Mouse (Mus musculus) lung, embryonic 16.5 days (tissue): ENCODE measurements around the gene Opn4. TPM values are rescaled to one million over a fixed set of nuclear protein-coding genes. Genes with fewer than 3 reads are reported as not detected.

Source experiments
- ATAC-seq: fragments of 200-750 bp; cut with Nextera tagmentation; 2 replicates; pipeline ENCODE4 v1.8.0; 2017; ENCODE audit warnings: low read depth, mild to moderate bottlenecking, moderate library complexity
- H3K27ac ChIP-seq: fragments of 300-500 bp; sonication (generic); 2 replicates; pipeline ENCODE4 v1.5.1; 2014; ENCODE audit warnings: mild to moderate bottlenecking, control low read depth, low read length
- H3K27me3 ChIP-seq: fragments of 300-500 bp; sonication (generic); 2 replicates; pipeline ENCODE4 v1.6.1; 2014; ENCODE audit warnings: low read depth, low read length, mixed read lengths; ENCODE audit not compliant: control insufficient read depth, insufficient read depth
- H3K36me3 ChIP-seq: fragments of 300-500 bp; sonication (generic); 2 replicates; pipeline ENCODE4 v1.6.1; 2014; ENCODE audit warnings: low read length; ENCODE audit not compliant: control insufficient read depth, insufficient read depth
- H3K4me1 ChIP-seq: fragments of 300-500 bp; sonication (generic); replicated peaks from 2 replicates; pipeline ENCODE4 v1.6.1; 2014; ENCODE audit warnings: low read length, mixed read lengths; ENCODE audit not compliant: control insufficient read depth, insufficient read depth
- H3K4me2 ChIP-seq: fragments of 300-500 bp; sonication (generic); 2 replicates; pipeline ENCODE4 v1.6.1; 2014; ENCODE audit warnings: low read depth, low read length, control low read depth
- H3K4me3 ChIP-seq: fragments of 300-500 bp; sonication (generic); 2 replicates; pipeline ENCODE4 v1.5.1; 2014; ENCODE audit warnings: mild to moderate bottlenecking, low read length, control low read depth
- H3K9ac ChIP-seq: fragments of 300-500 bp; sonication (generic); 2 replicates; pipeline ENCODE4 v1.6.1; 2014; ENCODE audit warnings: low read length, control low read depth
- H3K9me3 ChIP-seq: fragments of 300-500 bp; sonication (generic); 2 replicates; pipeline ENCODE4 v1.6.1; 2016; ENCODE audit warnings: low read length; ENCODE audit not compliant: control insufficient read depth
- WGBS: fragments of 180-500 bp; shearing (Covaris S2); extraction: QIAGEN DNeasy Blood & Tissue Kit; methylation state at CpG from one replicate; pipeline ENCODE4 v1.1.7; 2014; 5-methylcytosine and 5-hydroxymethylcytosine counted together
- polyA plus RNA-seq: library from polyadenylated mRNA; unstranded; fragments of >200 nt; fragmentation: Nextera tagmentation; extraction: Ambion mirVana; gene quantifications from 2 replicates; pipeline ENCODE4 v1.2.1, GENCODE M21; 2015

The Opn4 gene
- polyA plus RNA-seq, 1 experiment from 2014 or later: 0.26 TPM

GRCm38 (mm10) chr14:34586871-34587270 is 13.1 kb downstream of the Opn4 start:
- 68% methylated on average over 3 of the region's 3 CpGs for WGBS
- H3K36me3 ChIP-seq: no peaks in the 10 kb centered on the region
- H3K27me3 ChIP-seq: no peaks in the 10 kb centered on the region
- no peak overlapping the region for H3K4me2 ChIP-seq
- H3K4me3 ChIP-seq: no peak overlapping the region
- H3K9me3 ChIP-seq: no peaks in the 10 kb centered on the region
- no peak for ATAC-seq
- no peak overlapping the region for H3K27ac ChIP-seq
- no peak overlapping the region for H3K9ac ChIP-seq
- H3K4me1 ChIP-seq: peaks cover 2% of the 10 kb centered on the region; the same call in 1 of the 2 replicates

- Histone ChIP-seq H3K4me2 (no peak overlapping the region), H3K9ac (no peak overlapping the region), H3K4me1 (no peaks in the 10 kb centered on the region), H3K27me3 (no peaks in the 10 kb centered on the region), H3K36me3 (no peaks in the 10 kb centered on the region), H3K9me3 (no peaks in the 10 kb centered on the region), H3K4me3 (no peak overlapping the region), H3K27ac (no peak overlapping the region)
- ATAC-seq: no peak
- 55% methylated on average over 9 of the region's 9 CpGs for WGBS
Observed at GRCm38 (mm10) chr14:34585358-34586105, 14.4 kb downstream of the Opn4 start.

DNA sequence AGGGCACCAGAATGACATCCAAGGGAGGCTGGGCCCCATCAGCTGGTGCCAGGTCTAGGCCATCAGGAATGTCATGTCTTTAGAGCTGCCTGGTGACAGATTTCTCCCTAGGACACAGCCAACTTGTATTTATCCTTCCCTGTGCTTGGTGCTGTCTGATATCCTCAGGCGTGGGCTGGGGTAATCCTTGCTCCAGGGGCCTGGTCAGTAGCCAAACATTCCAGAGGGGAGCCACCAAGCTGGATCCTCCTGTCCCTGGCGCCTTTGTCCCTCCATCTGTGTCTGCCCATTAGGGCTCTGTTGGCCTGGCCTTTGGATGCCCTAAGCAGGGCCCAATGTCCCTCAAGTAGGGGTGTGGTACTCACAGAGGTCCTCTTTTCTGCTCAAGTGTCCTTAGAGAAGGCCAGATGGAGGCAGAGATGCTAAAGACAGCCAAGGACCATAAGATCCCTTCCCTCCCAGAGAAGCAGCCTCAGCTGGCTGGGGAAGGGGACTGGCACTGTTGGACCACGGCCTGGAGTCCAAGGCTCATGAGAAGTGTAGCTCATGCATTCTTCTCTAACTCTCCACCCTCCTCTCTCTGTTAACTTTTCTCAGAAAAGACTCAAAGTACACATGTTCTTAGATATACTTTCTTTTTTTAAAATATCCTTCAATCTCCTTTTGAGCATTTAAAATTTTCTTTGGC is 17.1 kb downstream of the Opn4 start:
- ATAC-seq: peak; percentile 19
- H3K27ac ChIP-seq: no peak overlapping the region
- no peaks in the 10 kb centered on the region for H3K36me3 ChIP-seq
- H3K4me1 ChIP-seq: no peaks in the 10 kb centered on the region
- no peak overlapping the region for H3K4me3 ChIP-seq
- H3K9ac ChIP-seq: no peak overlapping the region
- no peaks in the 10 kb centered on the region for H3K9me3 ChIP-seq
- no peaks in the 10 kb centered on the region for H3K27me3 ChIP-seq
- H3K4me2 ChIP-seq: no peak overlapping the region
- 50% methylated on average over 3 of the region's 3 CpGs for WGBS

DNA sequence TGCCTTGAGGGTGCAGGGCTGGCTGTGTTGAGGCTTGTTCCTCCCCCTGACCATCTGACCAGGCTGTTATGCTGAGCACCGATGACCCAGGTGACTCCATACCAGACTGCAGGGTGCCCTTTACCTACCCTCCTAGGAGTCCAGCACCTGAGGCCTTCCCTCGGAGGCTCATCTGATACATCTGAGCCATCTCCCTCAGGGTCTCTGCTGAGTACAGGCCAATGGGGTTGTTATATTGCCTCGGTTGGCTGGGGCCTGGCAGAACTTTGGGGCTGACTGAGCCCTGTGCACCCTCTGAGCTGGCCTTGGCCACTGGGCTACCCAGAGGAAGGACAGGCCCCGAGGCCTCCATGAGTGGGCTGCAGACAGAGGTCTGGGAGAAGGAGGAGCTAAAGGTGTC is 23.1 kb downstream of the Opn4 start:
- 81% methylated on average over 4 of the region's 4 CpGs for WGBS
- Histone ChIP-seq H3K4me2 (no peak overlapping the region), H3K27ac (no peak overlapping the region), H3K27me3 (no peaks in the 10 kb centered on the region), H3K36me3 (no peaks in the 10 kb centered on the region), H3K9me3 (no peaks in the 10 kb centered on the region), H3K4me3 (no peak overlapping the region), H3K9ac (no peak overlapping the region), H3K4me1 (no peaks in the 10 kb centered on the region)
- ATAC-seq: no peak

GRCm38 (mm10) chr14:34574068-34574467 is 25.9 kb downstream of the Opn4 start:
- Histone ChIP-seq H3K36me3 (no peaks in the 10 kb centered on the region), H3K27ac (no peak overlapping the region), H3K9me3 (no peaks in the 10 kb centered on the region), H3K9ac (no peak overlapping the region), H3K27me3 (peaks cover 2% of the 10 kb centered on the region), H3K4me1 (peaks cover 4% of the 10 kb centered on the region; the same call in 1 of the 2 replicates), H3K4me3 (no peak overlapping the region), H3K4me2 (no peak overlapping the region)
- 44% methylated on average over 2 of the region's 2 CpGs for WGBS
- ATAC-seq: no peak

DNA sequence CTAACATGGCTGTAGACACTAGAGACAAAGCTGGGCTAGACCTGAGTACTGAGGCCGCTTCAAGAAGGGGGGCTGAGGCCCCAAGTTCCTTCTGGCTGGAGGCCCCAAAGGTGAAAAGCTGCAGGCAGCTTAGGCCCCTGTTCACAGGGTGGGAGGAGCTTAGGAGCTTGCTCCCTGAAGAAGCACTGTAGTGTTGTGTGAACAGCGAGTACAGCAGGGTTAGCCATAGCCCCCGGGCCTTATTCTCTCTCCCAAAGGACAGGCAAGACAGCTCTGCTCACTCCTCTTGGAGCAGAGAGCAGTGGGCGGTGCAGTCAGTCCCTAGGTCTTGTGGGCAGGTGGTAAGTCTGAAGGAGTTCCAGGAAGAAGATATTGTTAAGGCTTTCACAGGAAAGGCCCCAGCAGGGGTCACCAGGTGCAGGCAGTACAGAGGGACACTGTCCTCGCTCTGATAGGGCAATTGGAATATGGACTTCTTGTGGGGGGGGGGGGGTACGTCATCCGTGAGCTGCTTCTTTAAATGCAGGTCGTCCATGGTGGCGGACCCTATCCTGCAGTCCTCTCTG is 26.5 kb downstream of the Opn4 start:
- 59% methylated on average over 9 of the region's 9 CpGs for WGBS
- no peak for ATAC-seq
- no peak overlapping the region for H3K4me3 ChIP-seq
- no peaks in the 10 kb centered on the region for H3K36me3 ChIP-seq
- no peaks in the 10 kb centered on the region for H3K9me3 ChIP-seq
- peaks cover 4% of the 10 kb centered on the region; the same call in 1 of the 2 replicates for H3K4me1 ChIP-seq
- peaks cover 2% of the 10 kb centered on the region for H3K27me3 ChIP-seq
- no peak overlapping the region for H3K27ac ChIP-seq
- H3K4me2 ChIP-seq: no peak overlapping the region
- H3K9ac ChIP-seq: no peak overlapping the region

DNA sequence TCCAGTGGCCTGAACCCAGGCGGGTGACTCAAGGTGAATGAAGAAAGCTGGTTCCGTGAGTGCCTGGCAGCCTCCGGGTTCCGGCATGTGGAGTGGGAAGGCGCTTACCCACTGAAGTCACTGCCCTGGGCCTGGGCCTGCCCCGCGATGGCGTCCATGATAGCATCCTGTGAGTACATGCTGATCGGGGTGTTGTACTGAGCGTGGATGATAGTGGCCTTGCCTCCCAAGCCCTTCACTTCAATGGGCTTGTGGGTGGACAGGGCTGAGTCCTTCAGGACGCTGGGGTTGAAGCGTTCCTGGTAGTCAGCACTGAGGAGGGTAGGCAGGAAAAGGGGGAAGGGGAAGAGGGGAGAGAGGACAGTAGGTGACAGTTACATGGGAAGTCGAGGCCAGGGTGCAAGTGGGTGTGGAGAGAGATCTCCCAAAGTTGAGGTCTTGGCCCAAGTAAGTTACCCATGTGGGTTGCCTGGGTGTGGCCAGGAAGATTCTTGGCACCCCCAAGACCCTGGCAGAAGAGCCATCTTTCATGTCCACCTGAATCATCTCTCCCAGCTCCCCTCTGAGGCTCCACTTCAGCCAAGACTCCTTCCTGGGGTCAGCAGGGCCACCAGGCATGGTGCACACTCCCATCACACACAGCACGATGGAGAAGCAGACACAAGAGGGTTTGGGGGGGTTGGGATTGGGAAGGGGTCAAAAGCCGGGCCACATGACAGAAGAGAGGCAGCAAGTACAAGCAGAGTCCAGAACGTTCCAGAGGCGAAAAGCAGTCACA is 28.1 kb downstream of the Opn4 start:
- no peak overlapping the region for H3K27ac ChIP-seq
- H3K9ac ChIP-seq: no peak overlapping the region
- no peaks in the 10 kb centered on the region for H3K36me3 ChIP-seq
- H3K27me3 ChIP-seq: peaks cover 2% of the 10 kb centered on the region
- peaks cover 4% of the 10 kb centered on the region; the same call in 1 of the 2 replicates for H3K4me1 ChIP-seq
- no peaks in the 10 kb centered on the region for H3K9me3 ChIP-seq
- 83% methylated on average over 17 of the region's 17 CpGs for WGBS
- ATAC-seq: no peak
- H3K4me2 ChIP-seq: no peak overlapping the region
- no peak overlapping the region for H3K4me3 ChIP-seq

GRCm38 (mm10) chr14:34570903-34571302 is 29.0 kb downstream of the Opn4 start:
- no peak overlapping the region for H3K4me2 ChIP-seq
- ATAC-seq: no peak
- H3K4me3 ChIP-seq: no peak overlapping the region
- H3K36me3 ChIP-seq: no peaks in the 10 kb centered on the region
- no peaks in the 10 kb centered on the region for H3K9me3 ChIP-seq
- H3K27me3 ChIP-seq: peaks cover 2% of the 10 kb centered on the region
- H3K9ac ChIP-seq: no peak overlapping the region
- no peak overlapping the region for H3K27ac ChIP-seq
- 67% methylated on average over 4 of the region's 4 CpGs for WGBS
- peaks cover 8% of the 10 kb centered on the region for H3K4me1 ChIP-seq

DNA sequence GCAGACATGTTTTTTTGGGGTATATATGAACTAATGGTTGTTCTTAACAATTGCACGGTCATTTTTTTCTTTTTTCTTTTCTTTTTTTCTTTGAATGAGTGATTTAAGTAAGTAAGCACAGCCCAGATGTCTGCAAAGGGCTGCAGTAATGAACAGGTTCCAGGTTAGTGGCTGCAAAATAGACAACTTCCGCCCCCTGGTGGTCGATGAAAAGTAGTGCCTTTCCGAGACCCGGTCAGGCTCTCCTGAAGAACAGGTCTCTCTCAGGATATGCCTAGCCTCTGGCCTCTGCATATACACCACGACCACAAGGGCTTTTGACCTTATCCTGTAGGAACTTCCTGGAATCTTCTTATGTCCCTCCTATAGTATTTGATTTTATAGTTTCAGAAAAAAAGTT is 29.6 kb downstream of the Opn4 start:
- Histone ChIP-seq H3K4me2 (peak overlapping the region; percentile 57), H3K27ac (no peak overlapping the region), H3K4me3 (no peak overlapping the region), H3K9ac (no peak overlapping the region; the same call in 1 of the 2 replicates), H3K9me3 (no peaks in the 10 kb centered on the region), H3K4me1 (peaks cover 9% of the 10 kb centered on the region), H3K36me3 (no peaks in the 10 kb centered on the region), H3K27me3 (peaks cover 2% of the 10 kb centered on the region)
- peak; percentile 64 for ATAC-seq
- WGBS: 3% methylated on average over 6 of the region's 6 CpGs
